Mouse (Mus musculus): ENCODE data around the gene Trim28. TPM values are rescaled to one million over a fixed set of nuclear protein-coding genes. Genes with fewer than 3 reads are reported as not detected.
"Not testable (repeated sequence)": the region's sequence is repeated elsewhere in the genome, so short reads cannot be mapped to it uniquely, and the experiment has no call there.

Gene Trim28
- total RNA-seq, 2 experiments from 2014 or later = 137 to 194 TPM

- no peak for ATAC-seq (replicated peaks; ENCODE audit: low FRiP score, poor library complexity, severe bottlenecking)
Observed at GRCm38 (mm10) chr7:13053961-13054286, 55.0 kb downstream of the Trim28 start.

GRCm38 (mm10) chr7:13054287-13055010, 55.5 kb downstream of the Trim28 start, which contains the start of gene Mzf1:
Gene Mzf1, minus strand, starts transcription at chr7:13054764.
- peak; percentile 94 for ATAC-seq (replicated peaks; ENCODE audit: low FRiP score, poor library complexity, severe bottlenecking)

GRCm38 (mm10) chr7:13056913-13057700, 58.2 kb downstream of the Trim28 start:
- ATAC-seq (replicated peaks; ENCODE audit: low FRiP score, poor library complexity, severe bottlenecking) = no peak

GRCm38 (mm10) chr7:13059536-13059935, 60.6 kb downstream of the Trim28 start:
- ATAC-seq (replicated peaks; ENCODE audit: low FRiP score, poor library complexity, severe bottlenecking) = no peak

GRCm38 (mm10) chr7:13063399-13063798, 64.5 kb downstream of the Trim28 start:
- not testable (repeated sequence) for ATAC-seq (replicated peaks; ENCODE audit: low FRiP score, poor library complexity, severe bottlenecking)

GRCm38 (mm10) chr7:13072293-13072692, 73.4 kb downstream of the Trim28 start:
- no peak for ATAC-seq (replicated peaks; ENCODE audit: low FRiP score, poor library complexity, severe bottlenecking)

Other genes with a start within 250 kb of the Trim28 start
- not detected in 2 replicates for gene Zscan18, start 195.5 kb upstream of the Trim28 start, total RNA-seq (2015; ENCODE audit: low replicate concordance)
- not detected in 2 replicates for gene Zscan18, start 195.5 kb upstream of the Trim28 start, total RNA-seq (2017; ENCODE audit: low replicate concordance)
- 6.5 and 15.5 TPM in 2 replicates for gene Zfp329, start 180.3 kb upstream of the Trim28 start, total RNA-seq (2015; ENCODE audit: low replicate concordance)
- gene Zfp329, start 180.3 kb upstream of the Trim28 start, total RNA-seq (2017; ENCODE audit: low replicate concordance) = 3.1 and 4.5 TPM in 2 replicates
- 14.3 and 14.4 TPM in 2 replicates for gene Zfp110, start 164.4 kb upstream of the Trim28 start, total RNA-seq (2015; ENCODE audit: low replicate concordance)
- gene Zfp110, start 164.4 kb upstream of the Trim28 start, total RNA-seq (2017; ENCODE audit: low replicate concordance) = 16.6 and 20.9 TPM in 2 replicates
- 0.72 and 0.84 TPM in 2 replicates for gene Zfp128, start 117.9 kb upstream of the Trim28 start, total RNA-seq (2015; ENCODE audit: low replicate concordance)
- 1.0 and 1.9 TPM in 2 replicates for gene Zfp128, start 117.9 kb upstream of the Trim28 start, total RNA-seq (2017; ENCODE audit: low replicate concordance)
- 0.72 and 10.5 TPM in 2 replicates for gene Zscan22, start 101.3 kb upstream of the Trim28 start, total RNA-seq (2015; ENCODE audit: low replicate concordance)
- 1.4 TPM in 1 of 2 replicates, not detected in the other for gene Zscan22, start 101.3 kb upstream of the Trim28 start, total RNA-seq (2017; ENCODE audit: low replicate concordance)
- 579 and 738 TPM in 2 replicates for gene Rps5, start 76.8 kb upstream of the Trim28 start, total RNA-seq (2015; ENCODE audit: low replicate concordance)
- gene Rps5, start 76.8 kb upstream of the Trim28 start, total RNA-seq (2017; ENCODE audit: low replicate concordance) = 178 and 253 TPM in 2 replicates
- gene Rnf225, start 71.7 kb upstream of the Trim28 start, total RNA-seq (2015; ENCODE audit: low replicate concordance) = 0.42 TPM in 1 of 2 replicates, not detected in the other
- 0.51 TPM in 1 of 2 replicates, not detected in the other for gene Rnf225, start 71.7 kb upstream of the Trim28 start, total RNA-seq (2017; ENCODE audit: low replicate concordance)
- gene Zfp324, start 33.3 kb upstream of the Trim28 start, total RNA-seq (2015; ENCODE audit: low replicate concordance) = 0.42 and 0.72 TPM in 2 replicates
- gene Zfp324, start 33.3 kb upstream of the Trim28 start, total RNA-seq (2017; ENCODE audit: low replicate concordance) = 1.4 and 1.7 TPM in 2 replicates
- gene Zfp446, start 21.3 kb upstream of the Trim28 start, total RNA-seq (2015; ENCODE audit: low replicate concordance) = 0.72 and 5.9 TPM in 2 replicates
- gene Zfp446, start 21.3 kb upstream of the Trim28 start, total RNA-seq (2017; ENCODE audit: low replicate concordance) = 0.39 and 0.68 TPM in 2 replicates
- gene Slc27a5, start 922 bp upstream of the Trim28 start, total RNA-seq (2015; ENCODE audit: low replicate concordance) = not detected in 2 replicates
- gene Slc27a5, start 922 bp upstream of the Trim28 start, total RNA-seq (2017; ENCODE audit: low replicate concordance) = not detected in 2 replicates
- 4.0 and 10.1 TPM in 2 replicates for gene Zbtb45, start 10.9 kb downstream of the Trim28 start, total RNA-seq (2015; ENCODE audit: low replicate concordance)
- 6.7 and 7.6 TPM in 2 replicates for gene Zbtb45, start 10.9 kb downstream of the Trim28 start, total RNA-seq (2017; ENCODE audit: low replicate concordance)
- gene Chmp2a, start 35.7 kb downstream of the Trim28 start, total RNA-seq (2015; ENCODE audit: low replicate concordance) = 116 and 138 TPM in 2 replicates
- 125 and 153 TPM in 2 replicates for gene Chmp2a, start 35.7 kb downstream of the Trim28 start, total RNA-seq (2017; ENCODE audit: low replicate concordance)
- 70.0 and 96.9 TPM in 2 replicates for gene Ube2m, start 39.2 kb downstream of the Trim28 start, total RNA-seq (2015; ENCODE audit: low replicate concordance)
- gene Ube2m, start 39.2 kb downstream of the Trim28 start, total RNA-seq (2017; ENCODE audit: low replicate concordance) = 61.0 and 94.6 TPM in 2 replicates
- not detected in 2 replicates for gene Mzf1, start 55.6 kb downstream of the Trim28 start, total RNA-seq (2015; ENCODE audit: low replicate concordance)
- gene Mzf1, start 55.6 kb downstream of the Trim28 start, total RNA-seq (2017; ENCODE audit: low replicate concordance) = not detected in 2 replicates
- gene Vmn1r85, start 96.1 kb downstream of the Trim28 start, total RNA-seq (2015; ENCODE audit: low replicate concordance) = not detected in 2 replicates
- gene Vmn1r85, start 96.1 kb downstream of the Trim28 start, total RNA-seq (2017; ENCODE audit: low replicate concordance) = not detected in 2 replicates
- gene Vmn1r86, start 120.8 kb downstream of the Trim28 start, total RNA-seq (2015; ENCODE audit: low replicate concordance) = not detected in 2 replicates
- not detected in 2 replicates for gene Vmn1r86, start 120.8 kb downstream of the Trim28 start, total RNA-seq (2017; ENCODE audit: low replicate concordance)
- not detected in 2 replicates for gene Vmn1r87, start 141.0 kb downstream of the Trim28 start, total RNA-seq (2015; ENCODE audit: low replicate concordance)
- gene Vmn1r87, start 141.0 kb downstream of the Trim28 start, total RNA-seq (2017; ENCODE audit: low replicate concordance) = not detected in 2 replicates
- gene Vmn1r88, start 160.5 kb downstream of the Trim28 start, total RNA-seq (2015; ENCODE audit: low replicate concordance) = not detected in 2 replicates
- gene Vmn1r88, start 160.5 kb downstream of the Trim28 start, total RNA-seq (2017; ENCODE audit: low replicate concordance) = not detected in 2 replicates
- gene Vmn1r89, start 213.9 kb downstream of the Trim28 start, total RNA-seq (2015; ENCODE audit: low replicate concordance) = not detected in 2 replicates
- gene Vmn1r89, start 213.9 kb downstream of the Trim28 start, total RNA-seq (2017; ENCODE audit: low replicate concordance) = not detected in 2 replicates